Mouse (Mus musculus): ENCODE measurements at regions not wholly inside any gene's neighbourhood (a gene's known extent, or its start where the extent isn't known, plus 50 kb on each side); places are given as distances from the start of the nearest gene placed in this dataset.

DNA sequence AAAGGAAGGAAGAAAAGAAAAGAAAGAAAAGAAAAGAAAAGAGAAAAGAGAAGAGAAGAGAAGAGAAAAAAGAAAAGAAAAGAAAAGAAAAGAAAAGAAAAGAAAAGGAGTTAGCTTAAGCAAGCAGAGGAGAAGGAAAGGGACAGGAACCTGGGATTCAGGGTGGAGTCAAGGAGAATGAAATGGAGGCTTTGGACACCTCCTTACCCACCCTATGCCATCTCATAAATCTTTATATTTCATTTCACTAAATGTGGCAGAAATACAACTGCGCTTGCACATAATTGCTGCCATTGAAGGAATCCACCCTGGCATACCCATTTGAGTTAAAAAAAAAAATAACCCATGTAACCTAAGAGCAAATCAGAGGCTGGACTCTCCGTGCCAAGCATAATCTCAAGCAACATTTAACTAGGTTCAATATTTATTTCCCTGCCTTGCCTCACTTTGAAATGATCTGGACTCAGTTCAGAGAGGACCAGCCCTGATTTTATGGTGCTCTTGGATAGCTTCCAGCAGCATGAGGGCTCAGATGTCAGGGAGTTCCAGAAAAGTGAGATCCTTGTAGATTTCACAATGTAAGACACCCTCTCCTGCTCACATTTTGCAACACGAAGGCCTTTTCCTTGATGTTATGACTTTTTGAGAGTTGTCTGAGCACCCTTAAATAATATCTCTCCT is 456.2 kb downstream of the Pik3r1 start:
- Histone ChIP-seq H3K4me3 (ENCODE audit: low read depth, low read length) (no peak overlapping the region), H3K36me3 (ENCODE audit: control insufficient read depth, insufficient read depth, low read length, poor library complexity, severe bottlenecking) (no peaks in the 10 kb centered on the region), H3K9me3 (replicated peaks; ENCODE audit: control insufficient read depth, insufficient read depth, low read length, poor library complexity, severe bottlenecking) (no peaks in the 10 kb centered on the region), H3K9ac (ENCODE audit: low read depth, poor library complexity, severe bottlenecking) (no peak overlapping the region), H3K4me1 (ENCODE audit: control insufficient read depth, insufficient read depth, low read length) (no peaks in the 10 kb centered on the region), H3K27me3 (ENCODE audit: control insufficient read depth, insufficient read depth, low read length, poor library complexity, severe bottlenecking) (no peaks in the 10 kb centered on the region), H3K27ac (ENCODE audit: insufficient read depth, low read length) (no peak overlapping the region)
- TF ChIP-seq EP300 (IDR thresholded peaks at IDR 0.05; ENCODE audit: insufficient read depth, low read depth, low read length) (no peak), POLR2A (IDR thresholded peaks at IDR 0.05; ENCODE audit: insufficient read depth, low read length) (no peak), CTCF (IDR thresholded peaks at IDR 0.05; ENCODE audit: low read depth, low read length) (no peak)

GRCm38 (mm10) chr13:101308724-101309123 is 459.3 kb downstream of the Pik3r1 start:
- no peaks in the 10 kb centered on the region for H3K27me3 ChIP-seq (ENCODE audit: control insufficient read depth, insufficient read depth, low read length, poor library complexity, severe bottlenecking)
- H3K9ac ChIP-seq (ENCODE audit: low read depth, poor library complexity, severe bottlenecking): no peak overlapping the region
- H3K4me1 ChIP-seq (ENCODE audit: control insufficient read depth, insufficient read depth, low read length): no peaks in the 10 kb centered on the region
- H3K36me3 ChIP-seq (ENCODE audit: control insufficient read depth, insufficient read depth, low read length, poor library complexity, severe bottlenecking): no peaks in the 10 kb centered on the region
- TF ChIP-seq EP300 (IDR thresholded peaks at IDR 0.05; ENCODE audit: insufficient read depth, low read depth, low read length) (no peak), POLR2A (IDR thresholded peaks at IDR 0.05; ENCODE audit: insufficient read depth, low read length) (no peak), CTCF (IDR thresholded peaks at IDR 0.05; ENCODE audit: low read depth, low read length) (no peak)
- no peak overlapping the region for H3K27ac ChIP-seq (ENCODE audit: insufficient read depth, low read length)
- no peak overlapping the region for H3K4me3 ChIP-seq (ENCODE audit: low read depth, low read length)
- no peaks in the 10 kb centered on the region for H3K9me3 ChIP-seq (replicated peaks; ENCODE audit: control insufficient read depth, insufficient read depth, low read length, poor library complexity, severe bottlenecking)

- Histone ChIP-seq H3K27me3 (ENCODE audit: control insufficient read depth, insufficient read depth, low read length, poor library complexity, severe bottlenecking) (no peaks in the 10 kb centered on the region), H3K36me3 (ENCODE audit: control insufficient read depth, insufficient read depth, low read length, poor library complexity, severe bottlenecking) (no peaks in the 10 kb centered on the region), H3K4me3 (ENCODE audit: low read depth, low read length) (no peak overlapping the region), H3K4me1 (ENCODE audit: control insufficient read depth, insufficient read depth, low read length) (no peaks in the 10 kb centered on the region), H3K27ac (ENCODE audit: insufficient read depth, low read length) (no peak overlapping the region), H3K9me3 (replicated peaks; ENCODE audit: control insufficient read depth, insufficient read depth, low read length, poor library complexity, severe bottlenecking) (no peaks in the 10 kb centered on the region), H3K9ac (ENCODE audit: low read depth, poor library complexity, severe bottlenecking) (no peak overlapping the region)
- TF ChIP-seq POLR2A (IDR thresholded peaks at IDR 0.05; ENCODE audit: insufficient read depth, low read length) (no peak), EP300 (IDR thresholded peaks at IDR 0.05; ENCODE audit: insufficient read depth, low read depth, low read length) (no peak), CTCF (IDR thresholded peaks at IDR 0.05; ENCODE audit: low read depth, low read length) (no peak)
Observed at GRCm38 (mm10) chr13:101305695-101306413, 462.2 kb downstream of the Pik3r1 start.

DNA sequence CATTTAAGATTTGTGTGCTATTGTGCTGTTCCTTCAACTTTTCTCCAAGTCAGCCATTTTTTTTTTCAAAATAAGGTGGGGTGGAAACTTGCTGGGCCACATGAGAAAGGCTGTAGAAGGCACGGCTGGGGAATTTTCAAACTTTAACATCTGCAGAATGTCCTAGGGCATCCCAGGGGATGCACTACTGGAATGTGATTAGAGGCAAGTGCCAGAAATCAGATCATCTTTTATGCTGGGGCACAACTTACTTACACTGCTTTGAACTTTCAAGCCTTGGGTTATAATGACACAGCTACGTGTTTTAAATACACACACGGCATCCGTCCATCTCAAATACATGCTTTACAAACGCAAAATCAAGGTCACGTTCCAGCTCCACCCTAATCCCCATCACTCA is 463.0 kb downstream of the Pik3r1 start:
- Histone ChIP-seq H3K36me3 (ENCODE audit: control insufficient read depth, insufficient read depth, low read length, poor library complexity, severe bottlenecking) (no peaks in the 10 kb centered on the region), H3K27ac (ENCODE audit: insufficient read depth, low read length) (no peak overlapping the region), H3K4me1 (ENCODE audit: control insufficient read depth, insufficient read depth, low read length) (no peaks in the 10 kb centered on the region), H3K27me3 (ENCODE audit: control insufficient read depth, insufficient read depth, low read length, poor library complexity, severe bottlenecking) (no peaks in the 10 kb centered on the region), H3K4me3 (ENCODE audit: low read depth, low read length) (no peak overlapping the region), H3K9ac (ENCODE audit: low read depth, poor library complexity, severe bottlenecking) (no peak overlapping the region), H3K9me3 (replicated peaks; ENCODE audit: control insufficient read depth, insufficient read depth, low read length, poor library complexity, severe bottlenecking) (no peaks in the 10 kb centered on the region)
- TF ChIP-seq CTCF (IDR thresholded peaks at IDR 0.05; ENCODE audit: low read depth, low read length): no peak
- TF ChIP-seq EP300 (IDR thresholded peaks at IDR 0.05; ENCODE audit: insufficient read depth, low read depth, low read length): no peak
- TF ChIP-seq POLR2A (IDR thresholded peaks at IDR 0.05; ENCODE audit: insufficient read depth, low read length): no peak

DNA sequence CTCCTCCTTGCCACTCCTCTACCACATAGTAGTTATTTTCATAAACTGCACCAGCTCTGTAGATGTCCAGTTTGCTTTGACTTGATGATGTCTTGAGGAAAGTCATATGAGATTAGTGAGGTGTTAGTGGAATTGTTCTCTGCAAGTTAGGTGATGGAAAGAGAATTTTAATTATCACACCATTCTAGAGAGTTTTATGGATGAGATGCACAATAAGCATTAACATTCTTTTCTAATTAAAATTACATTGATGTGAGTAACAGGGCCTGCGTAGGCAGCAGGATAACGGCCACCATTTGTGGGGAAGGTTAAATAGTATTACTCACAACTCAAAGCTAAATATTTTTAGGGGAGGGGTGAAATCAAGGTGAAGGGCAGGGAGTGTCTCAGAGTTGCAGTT is 466.7 kb downstream of the Pik3r1 start:
- no peaks in the 10 kb centered on the region for H3K27me3 ChIP-seq (ENCODE audit: control insufficient read depth, insufficient read depth, low read length, poor library complexity, severe bottlenecking)
- no peaks in the 10 kb centered on the region for H3K9me3 ChIP-seq (replicated peaks; ENCODE audit: control insufficient read depth, insufficient read depth, low read length, poor library complexity, severe bottlenecking)
- no peak overlapping the region for H3K9ac ChIP-seq (ENCODE audit: low read depth, poor library complexity, severe bottlenecking)
- no peak overlapping the region for H3K4me3 ChIP-seq (ENCODE audit: low read depth, low read length)
- TF ChIP-seq POLR2A (IDR thresholded peaks at IDR 0.05; ENCODE audit: insufficient read depth, low read length) (no peak), CTCF (IDR thresholded peaks at IDR 0.05; ENCODE audit: low read depth, low read length) (no peak), EP300 (IDR thresholded peaks at IDR 0.05; ENCODE audit: insufficient read depth, low read depth, low read length) (no peak)
- H3K27ac ChIP-seq (ENCODE audit: insufficient read depth, low read length): no peak overlapping the region
- no peaks in the 10 kb centered on the region for H3K36me3 ChIP-seq (ENCODE audit: control insufficient read depth, insufficient read depth, low read length, poor library complexity, severe bottlenecking)
- H3K4me1 ChIP-seq (ENCODE audit: control insufficient read depth, insufficient read depth, low read length): no peaks in the 10 kb centered on the region

- Histone ChIP-seq H3K36me3 (ENCODE audit: control insufficient read depth, insufficient read depth, low read length, poor library complexity, severe bottlenecking) (no peaks in the 10 kb centered on the region), H3K4me3 (ENCODE audit: low read depth, low read length) (no peak overlapping the region), H3K9ac (ENCODE audit: low read depth, poor library complexity, severe bottlenecking) (no peak overlapping the region), H3K9me3 (replicated peaks; ENCODE audit: control insufficient read depth, insufficient read depth, low read length, poor library complexity, severe bottlenecking) (no peaks in the 10 kb centered on the region), H3K27ac (ENCODE audit: insufficient read depth, low read length) (no peak overlapping the region), H3K27me3 (ENCODE audit: control insufficient read depth, insufficient read depth, low read length, poor library complexity, severe bottlenecking) (no peaks in the 10 kb centered on the region), H3K4me1 (ENCODE audit: control insufficient read depth, insufficient read depth, low read length) (no peaks in the 10 kb centered on the region)
- TF ChIP-seq EP300 (IDR thresholded peaks at IDR 0.05; ENCODE audit: insufficient read depth, low read depth, low read length): no peak
- no peak for TF ChIP-seq POLR2A (IDR thresholded peaks at IDR 0.05; ENCODE audit: insufficient read depth, low read length)
- TF ChIP-seq CTCF (IDR thresholded peaks at IDR 0.05; ENCODE audit: low read depth, low read length): no peak
Observed at GRCm38 (mm10) chr13:101289407-101289806, 456.2 kb upstream of the Slc30a5 start.

All from ES-Bruce4 (cell line).